Mouse (Mus musculus): Measurements from ENCODE around the gene Rgl1. TPM values are rescaled to one million over a fixed set of nuclear protein-coding genes. Genes with fewer than 3 reads are reported as not detected.

Gene Rgl1
- total and polyA plus RNA-seq, 2 experiments, result 4.2 to 10.2 TPM

DNA sequence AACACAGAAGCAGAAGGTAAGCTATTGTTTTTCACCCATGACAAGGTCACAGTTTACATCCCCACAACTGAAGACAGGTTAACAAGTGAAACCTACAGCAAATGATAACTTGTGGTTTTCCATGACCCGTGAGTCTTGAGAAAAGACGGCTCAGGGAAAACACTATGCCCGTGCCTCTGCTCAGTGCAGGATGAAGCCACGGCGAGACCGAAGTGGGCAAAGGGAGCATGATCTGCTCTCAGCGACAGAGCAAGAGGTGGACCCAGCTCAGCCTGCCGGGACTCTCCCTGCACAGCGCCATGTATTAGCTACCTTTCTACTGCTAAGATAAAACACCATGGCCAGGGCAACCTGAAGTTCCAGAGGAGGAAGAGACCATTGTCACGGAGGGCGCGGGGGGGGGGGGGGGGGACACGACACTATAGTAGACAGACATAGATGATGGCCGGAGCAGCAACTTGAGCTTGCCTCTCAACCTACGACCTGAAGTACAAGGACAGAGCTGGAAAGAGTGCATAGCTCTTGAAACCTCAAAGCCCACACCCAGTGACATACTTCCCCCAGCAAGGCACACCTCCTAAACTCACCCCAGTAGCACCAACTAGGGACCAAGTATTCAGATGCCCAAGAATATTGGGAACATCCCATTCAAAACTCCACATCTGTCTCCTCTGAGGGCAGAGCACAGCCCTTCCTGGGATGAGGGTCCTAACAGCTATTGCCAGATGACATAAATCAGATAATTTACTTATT is 174.2 kb downstream of the Rgl1 start:
- WGBS, result 82% methylated on average over 15 of the region's 15 CpGs
- TF ChIP-seq POLR2A (IDR thresholded peaks at IDR 0.05; ENCODE audit: extremely low read depth, insufficient read depth, low read length), result no peak
- TF ChIP-seq CTCF (IDR thresholded peaks at IDR 0.05; ENCODE audit: low read depth, low read length), result no peak
- 0 out of 2 replicates have a peak, but pooled peaks cover 5% of the 10 kb centered on the region for H3K79me2 ChIP-seq (ENCODE audit: control insufficient read depth, insufficient read depth, low read length)
- H3K4me1 ChIP-seq (ENCODE audit: control insufficient read depth, insufficient read depth, low read length), result peaks cover 11% of the 10 kb centered on the region
- H3K9ac ChIP-seq (ENCODE audit: low read depth, low read length), result no peak overlapping the region
- H3K27me3 ChIP-seq (ENCODE audit: control insufficient read depth, insufficient read depth, low read length), result no peaks in the 10 kb centered on the region
- no peaks in the 10 kb centered on the region for H3K36me3 ChIP-seq (ENCODE audit: control insufficient read depth, insufficient read depth, low read length)
- no peak overlapping the region for H3K4me3 ChIP-seq (ENCODE audit: insufficient read depth, low read depth, low read length)
- H3K27ac ChIP-seq (replicated peaks; ENCODE audit: insufficient read depth, low read depth, low read length), result no peak overlapping the region
- DNase-seq (ENCODE audit: extremely low read depth, low read depth, low spot score), result no peak

DNA sequence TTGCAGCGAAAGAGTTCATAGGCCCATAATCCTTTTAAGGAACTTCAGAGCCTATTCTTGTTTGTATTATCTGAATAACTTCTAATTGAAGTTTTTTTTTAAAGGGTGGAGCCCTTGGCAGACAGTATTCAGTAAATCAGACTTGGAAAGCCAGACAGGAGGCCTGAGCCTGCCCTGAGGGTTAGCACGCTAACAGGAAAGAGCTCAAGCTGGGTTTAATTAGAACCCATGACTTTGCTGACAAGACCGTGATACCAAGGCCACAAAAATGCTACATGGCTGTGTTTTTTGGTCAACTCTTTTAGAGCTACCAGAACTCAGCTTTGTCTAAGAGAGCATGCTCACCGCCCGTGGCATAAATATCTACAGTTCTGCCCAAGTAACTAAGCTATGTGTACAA is 175.8 kb downstream of the Rgl1 start:
- Histone ChIP-seq H3K36me3 (ENCODE audit: control insufficient read depth, insufficient read depth, low read length) (no peaks in the 10 kb centered on the region), H3K27ac (replicated peaks; ENCODE audit: insufficient read depth, low read depth, low read length) (peak overlapping the region; percentile 33; the same call in 1 of the 2 replicates), H3K4me1 (ENCODE audit: control insufficient read depth, insufficient read depth, low read length) (peaks cover 11% of the 10 kb centered on the region), H3K4me3 (ENCODE audit: insufficient read depth, low read depth, low read length) (no peak overlapping the region), H3K9ac (ENCODE audit: low read depth, low read length) (no peak overlapping the region), H3K27me3 (ENCODE audit: control insufficient read depth, insufficient read depth, low read length) (no peaks in the 10 kb centered on the region), H3K79me2 (ENCODE audit: control insufficient read depth, insufficient read depth, low read length) (0 out of 2 replicates have a peak, but pooled peaks cover 5% of the 10 kb centered on the region)
- WGBS, result 76% methylated on average over 5 of the region's 5 CpGs
- TF ChIP-seq CTCF (IDR thresholded peaks at IDR 0.05; ENCODE audit: low read depth, low read length) (no peak), POLR2A (IDR thresholded peaks at IDR 0.05; ENCODE audit: extremely low read depth, insufficient read depth, low read length) (no peak)
- no peak for DNase-seq (ENCODE audit: extremely low read depth, low read depth, low spot score)

DNA sequence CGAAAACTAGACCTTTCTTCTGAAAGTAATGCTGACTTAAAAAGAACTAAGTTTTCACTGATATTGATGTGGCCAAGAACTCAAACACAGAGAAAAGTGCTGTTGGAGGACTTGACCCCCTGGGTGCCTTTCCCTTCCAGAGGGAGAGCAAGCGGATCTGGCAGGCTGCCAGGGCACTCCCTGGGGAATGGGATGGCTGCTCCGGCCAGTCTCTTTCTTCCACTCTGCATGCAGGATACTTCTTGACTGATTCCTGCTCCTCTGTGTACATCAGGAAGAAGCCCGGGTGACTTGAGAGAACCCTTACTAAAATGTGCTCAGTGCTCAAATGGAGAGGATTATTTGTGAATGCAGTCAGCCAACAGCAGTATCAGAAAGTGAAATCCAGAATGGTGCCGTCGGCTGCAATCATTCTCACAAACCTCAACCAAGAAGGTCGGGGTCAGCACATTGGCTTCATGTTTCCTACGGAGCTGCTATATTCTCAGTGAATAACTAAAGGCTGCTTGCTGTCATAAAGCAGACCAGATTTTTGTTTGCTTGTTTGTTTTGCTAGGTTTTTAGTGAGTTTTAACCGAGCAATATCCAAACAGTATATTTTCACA is 176.7 kb downstream of the Rgl1 start:
- no peak for TF ChIP-seq POLR2A (IDR thresholded peaks at IDR 0.05; ENCODE audit: extremely low read depth, insufficient read depth, low read length)
- no peak for TF ChIP-seq CTCF (IDR thresholded peaks at IDR 0.05; ENCODE audit: low read depth, low read length)
- 19% methylated on average over 9 of the region's 9 CpGs for WGBS
- no peak overlapping the region for H3K9ac ChIP-seq (ENCODE audit: low read depth, low read length)

DNA sequence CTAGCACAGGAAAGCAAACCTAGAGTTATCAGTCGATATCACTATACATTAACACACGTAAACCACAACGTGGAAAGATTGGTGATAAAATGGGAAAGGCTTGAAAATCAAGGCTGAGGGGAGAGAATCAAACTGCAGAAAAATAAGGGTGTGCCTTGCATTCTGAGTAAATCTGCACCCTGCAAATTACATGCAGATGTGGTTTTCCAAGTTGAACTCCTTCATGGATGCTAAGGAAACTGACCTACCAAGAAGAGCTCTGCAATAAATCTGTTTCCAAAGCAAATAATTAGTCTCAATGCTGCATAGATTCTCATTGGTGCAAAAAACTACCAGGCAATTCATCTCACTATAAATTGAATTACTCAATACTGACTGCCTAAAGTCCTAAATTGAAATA is 178.7 kb downstream of the Rgl1 start:
- WGBS, result 72% methylated on average over 3 of the region's 3 CpGs
- H3K27ac ChIP-seq (replicated peaks; ENCODE audit: insufficient read depth, low read depth, low read length), result no peak overlapping the region
- H3K4me1 ChIP-seq (ENCODE audit: control insufficient read depth, insufficient read depth, low read length), result peaks cover 10% of the 10 kb centered on the region
- no peak for TF ChIP-seq POLR2A (IDR thresholded peaks at IDR 0.05; ENCODE audit: extremely low read depth, insufficient read depth, low read length)
- TF ChIP-seq CTCF (IDR thresholded peaks at IDR 0.05; ENCODE audit: low read depth, low read length), result no peak
- H3K9ac ChIP-seq (ENCODE audit: low read depth, low read length), result no peak overlapping the region
- no peak overlapping the region for H3K4me3 ChIP-seq (ENCODE audit: insufficient read depth, low read depth, low read length)
- no peak for DNase-seq (ENCODE audit: extremely low read depth, low read depth, low spot score)
- H3K27me3 ChIP-seq (ENCODE audit: control insufficient read depth, insufficient read depth, low read length), result no peaks in the 10 kb centered on the region
- 0 out of 2 replicates have a peak, but pooled peaks cover 5% of the 10 kb centered on the region for H3K79me2 ChIP-seq (ENCODE audit: control insufficient read depth, insufficient read depth, low read length)
- no peaks in the 10 kb centered on the region for H3K36me3 ChIP-seq (ENCODE audit: control insufficient read depth, insufficient read depth, low read length)

More for the DNA sequence above, 176.7 kb downstream of the Rgl1 start:
- no peak for DNase-seq (ENCODE audit: extremely low read depth, low read depth, low spot score)
- Histone ChIP-seq H3K4me1 (ENCODE audit: control insufficient read depth, insufficient read depth, low read length) (peaks cover 11% of the 10 kb centered on the region), H3K27me3 (ENCODE audit: control insufficient read depth, insufficient read depth, low read length) (no peaks in the 10 kb centered on the region), H3K27ac (replicated peaks; ENCODE audit: insufficient read depth, low read depth, low read length) (no peak overlapping the region), H3K4me3 (ENCODE audit: insufficient read depth, low read depth, low read length) (peak overlapping the region; percentile 7; the same call in 1 of the 2 replicates), H3K36me3 (ENCODE audit: control insufficient read depth, insufficient read depth, low read length) (no peaks in the 10 kb centered on the region), H3K79me2 (ENCODE audit: control insufficient read depth, insufficient read depth, low read length) (0 out of 2 replicates have a peak, but pooled peaks cover 5% of the 10 kb centered on the region)

DNA sequence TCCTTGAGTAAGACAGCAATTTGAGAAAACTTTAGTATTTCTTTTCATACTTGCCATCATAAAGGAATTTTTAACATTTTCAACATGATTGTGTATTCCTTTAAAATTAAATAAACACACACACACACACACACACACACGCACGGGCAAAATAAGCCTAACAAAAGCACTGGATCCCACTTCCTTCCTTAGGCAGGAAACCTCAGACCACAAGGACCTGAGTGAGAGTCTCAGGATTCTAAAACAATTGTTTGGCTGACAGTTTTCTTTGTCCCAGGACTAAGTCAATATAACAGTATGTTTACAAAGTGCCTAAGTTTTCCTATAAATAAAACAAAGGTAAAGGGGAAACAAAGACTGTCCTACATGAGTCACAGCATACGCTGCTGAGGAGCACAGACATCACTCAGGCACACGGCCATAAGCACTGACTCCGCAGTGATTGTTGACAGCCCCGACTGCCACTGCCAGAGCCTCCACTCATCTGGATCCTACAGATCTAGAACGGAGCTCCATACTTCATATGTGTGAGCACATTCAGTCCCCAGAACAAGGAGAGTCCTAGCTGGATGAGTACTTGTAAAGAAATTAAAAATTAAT is 180.7 kb downstream of the Rgl1 start:
- no peaks in the 10 kb centered on the region for H3K79me2 ChIP-seq (ENCODE audit: control insufficient read depth, insufficient read depth, low read length)
- TF ChIP-seq POLR2A (IDR thresholded peaks at IDR 0.05; ENCODE audit: extremely low read depth, insufficient read depth, low read length) (no peak), CTCF (IDR thresholded peaks at IDR 0.05; ENCODE audit: low read depth, low read length) (no peak)
- peak overlapping the region; percentile 44; the same call in 1 of the 2 replicates for H3K27ac ChIP-seq (replicated peaks; ENCODE audit: insufficient read depth, low read depth, low read length)
- no peaks in the 10 kb centered on the region for H3K36me3 ChIP-seq (ENCODE audit: control insufficient read depth, insufficient read depth, low read length)
- DNase-seq (ENCODE audit: extremely low read depth, low read depth, low spot score), result no peak
- 75% methylated on average over 7 of the region's 7 CpGs for WGBS
- no peak overlapping the region for H3K9ac ChIP-seq (ENCODE audit: low read depth, low read length)
- peaks cover 13% of the 10 kb centered on the region for H3K4me1 ChIP-seq (ENCODE audit: control insufficient read depth, insufficient read depth, low read length)
- H3K27me3 ChIP-seq (ENCODE audit: control insufficient read depth, insufficient read depth, low read length), result no peaks in the 10 kb centered on the region
- H3K4me3 ChIP-seq (ENCODE audit: insufficient read depth, low read depth, low read length), result no peak overlapping the region

Data from liver, adult 2 months (tissue).